Mouse (Mus musculus) hindbrain, postnatal 0 days (tissue): ENCODE results near the gene Rictor. TPM values are rescaled to one million over a fixed set of nuclear protein-coding genes. Genes with fewer than 3 reads are reported as not detected.
"Not testable (repeated sequence)": the region's sequence is repeated elsewhere in the genome, so short reads cannot be mapped to it uniquely, and the experiment has no call there.

Experiments
- ATAC-seq: fragments of 200-750 bp; cut with Nextera tagmentation; 2 replicates; pipeline ENCODE4 v1.8.0; 2017; ENCODE audit warnings: mild to moderate bottlenecking, moderate TSS enrichment, moderate library complexity
- DNase-seq: peaks from one replicate; pipeline ENCODE4 v3.0.0-alpha.2; 2015; ENCODE audit warnings: low spot score
- H3K27ac ChIP-seq: fragments of 300-500 bp; sonication (generic); 2 replicates; pipeline ENCODE4 v1.5.1; 2014; ENCODE audit warnings: mild to moderate bottlenecking
- H3K27me3 ChIP-seq: fragments of 300-500 bp; sonication (generic); 2 replicates; pipeline ENCODE4 v1.6.1; 2014; ENCODE audit warnings: low read length, mixed read lengths; ENCODE audit not compliant: insufficient read depth
- H3K36me3 ChIP-seq: fragments of 300-500 bp; sonication (generic); 2 replicates; pipeline ENCODE4 v1.6.1; 2014; ENCODE audit warnings: low read length, mixed read lengths; ENCODE audit not compliant: insufficient read depth
- H3K4me1 ChIP-seq: fragments of 300-500 bp; sonication (generic); 2 replicates; pipeline ENCODE4 v1.6.1; 2014; ENCODE audit warnings: antibody characterized with exemption, low read length, mixed read lengths; ENCODE audit not compliant: insufficient read depth
- H3K4me2 ChIP-seq: fragments of 300-500 bp; sonication (generic); 2 replicates; pipeline ENCODE4 v1.6.1; 2014; ENCODE audit warnings: low read depth, mild to moderate bottlenecking, low read length, moderate library complexity, mixed read lengths
- H3K4me3 ChIP-seq: fragments of 300-500 bp; sonication (generic); 2 replicates; pipeline ENCODE4 v1.5.1; 2014; ENCODE audit warnings: low read length
- H3K9ac ChIP-seq: fragments of 300-500 bp; sonication (generic); replicated peaks from 2 replicates; pipeline ENCODE4 v1.6.1; 2014; ENCODE audit warnings: mild to moderate bottlenecking, low read length, moderate library complexity, mixed read lengths
- H3K9me3 ChIP-seq: fragments of 300-500 bp; sonication (generic); 2 replicates; pipeline ENCODE4 v1.6.1; 2016; ENCODE audit warnings: low read length, mixed read lengths
- CTCF ChIP-seq: IDR thresholded peaks from 2 replicates; pipeline ENCODE4 v1.5.1; 2016; ENCODE audit warnings: antibody characterized with exemption, control low read depth, low read depth
- WGBS: fragments of 180-500 bp; shearing (Covaris S2); extraction: QIAGEN DNeasy Blood & Tissue Kit; methylation state at CpG from one replicate; pipeline ENCODE4 v1.1.7; 2014; 5-methylcytosine and 5-hydroxymethylcytosine counted together
- polyA plus RNA-seq: library from polyadenylated mRNA; unstranded; fragments of >200 nt; fragmentation: Nextera tagmentation; extraction: Ambion mirVana; gene quantifications from 2 replicates; pipeline ENCODE4 v1.2.1, GENCODE M21; 2015
- total RNA-seq: library from RNA; depleted of rRNA; stranded (reverse); fragments of >200 nt; gene quantifications from 2 replicates; pipeline ENCODE4 v1.2.3, GENCODE M21; 2014; rRNA removed

The Rictor gene
- total and polyA plus RNA-seq, 2 experiments from 2014 or later: 27.7 to 34.6 TPM

DNA sequence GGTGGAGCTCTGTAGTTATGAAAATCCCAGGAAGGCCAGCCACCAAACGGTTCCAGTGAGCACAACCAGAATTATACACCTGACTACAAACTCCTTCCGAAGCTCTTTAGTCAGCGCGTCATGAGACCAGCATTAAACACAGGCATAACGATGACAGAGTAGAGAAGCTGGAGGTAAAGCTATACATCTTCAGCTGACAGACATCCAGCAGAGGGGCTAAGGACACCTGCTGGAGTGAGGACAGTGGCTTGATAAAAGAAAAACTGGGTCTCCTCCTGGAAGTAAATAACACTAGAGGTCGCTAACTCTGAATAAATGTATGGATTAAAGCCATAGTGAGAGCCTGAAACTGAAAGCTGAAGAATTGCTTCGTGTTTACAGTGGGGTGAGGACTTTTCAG, 84.7 kb downstream of the Rictor start:
- DNase-seq (peak; percentile 15), ATAC-seq (no peak)
- H3K36me3 ChIP-seq: peaks cover 65% of the 10 kb centered on the region
- H3K27ac ChIP-seq: no peak overlapping the region
- no peak overlapping the region for H3K4me2 ChIP-seq
- WGBS: 77% methylated on average over 7 of the region's 7 CpGs
- TF ChIP-seq CTCF: peak; percentile 19; the same call in 1 of the 2 replicates
- H3K27me3 ChIP-seq: no peaks in the 10 kb centered on the region
- H3K4me1 ChIP-seq: no peaks in the 10 kb centered on the region
- no peak overlapping the region for H3K9ac ChIP-seq
- no peak overlapping the region for H3K4me3 ChIP-seq
- no peaks in the 10 kb centered on the region for H3K9me3 ChIP-seq

DNA sequence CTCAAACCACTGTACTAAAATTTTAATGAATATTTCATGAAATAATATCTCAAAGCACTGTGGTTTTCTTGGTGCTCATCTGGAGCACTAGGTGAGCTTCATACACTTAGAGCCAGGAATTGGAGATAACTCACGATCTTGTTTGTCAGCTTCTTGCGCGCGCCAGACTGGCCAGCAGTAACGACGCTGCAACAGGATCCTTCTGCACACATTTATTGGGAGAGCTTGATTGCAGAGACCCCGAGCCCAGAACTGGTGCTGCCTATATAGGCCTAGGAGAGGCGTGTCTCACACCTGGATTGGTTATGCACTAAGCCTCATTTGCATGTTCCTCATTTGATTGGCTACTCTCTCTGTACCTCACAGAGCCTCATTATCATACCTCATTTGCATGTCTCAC, 93.0 kb downstream of the Rictor start:
- not testable (repeated sequence) for H3K9me3 ChIP-seq, H3K4me1 ChIP-seq, H3K4me2 ChIP-seq, H3K27me3 ChIP-seq, H3K9ac ChIP-seq, DNase-seq, H3K4me3 ChIP-seq, ATAC-seq, H3K27ac ChIP-seq
- peaks cover 14% of the 10 kb centered on the region for H3K36me3 ChIP-seq
- WGBS: 97% methylated on average over 8 of the region's 8 CpGs

DNA sequence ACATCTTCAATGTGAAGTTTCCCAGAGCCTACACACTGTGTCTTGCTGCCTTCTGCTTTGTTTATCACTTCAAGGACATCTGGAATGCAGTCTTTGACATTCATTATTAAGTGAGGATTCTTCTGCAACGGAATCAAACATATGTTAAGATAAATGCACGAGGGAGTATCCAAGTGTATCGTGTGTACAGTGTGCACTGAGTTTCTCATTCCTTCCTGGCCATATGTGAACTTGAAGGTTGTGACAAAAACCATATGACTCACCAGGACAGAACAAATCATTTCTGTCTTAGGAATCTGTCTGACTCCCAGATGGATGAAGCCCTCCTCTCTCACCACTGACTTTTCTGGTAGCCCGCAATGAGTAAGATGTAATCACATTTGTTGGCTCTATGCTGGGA, 107.6 kb downstream of the Rictor start:
- no peak overlapping the region for H3K27ac ChIP-seq
- no peaks in the 10 kb centered on the region for H3K27me3 ChIP-seq
- H3K9me3 ChIP-seq: no peaks in the 10 kb centered on the region
- H3K36me3 ChIP-seq: no peaks in the 10 kb centered on the region
- TF ChIP-seq CTCF: no peak
- DNase-seq (no peak), ATAC-seq (no peak)
- no peak overlapping the region for H3K9ac ChIP-seq
- H3K4me1 ChIP-seq: no peaks in the 10 kb centered on the region
- H3K4me3 ChIP-seq: no peak overlapping the region
- H3K4me2 ChIP-seq: no peak overlapping the region
- WGBS: 83% methylated on average over 4 of the region's 4 CpGs

DNA sequence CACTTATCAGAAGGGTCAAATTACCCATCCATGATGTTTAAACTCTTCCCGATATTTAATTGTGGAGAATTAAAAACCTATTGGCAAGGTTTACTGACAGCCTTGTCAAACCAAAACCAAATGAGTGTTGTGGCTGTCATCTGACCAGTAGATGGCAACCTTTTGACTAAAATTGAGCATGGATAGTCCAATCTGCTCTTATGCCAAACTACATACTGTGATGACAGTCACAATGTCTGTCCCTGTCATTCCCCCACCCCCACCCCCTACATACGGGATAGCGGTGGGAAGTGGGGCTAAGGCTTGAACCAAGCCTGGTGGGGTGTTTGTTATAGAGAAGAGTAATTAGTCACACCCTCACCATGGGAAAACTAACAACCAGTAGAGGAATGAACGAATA, 132.0 kb downstream of the Rictor start:
- peak; percentile 61 for ATAC-seq
- WGBS: 34% methylated on average over 4 of the region's 4 CpGs

DNA sequence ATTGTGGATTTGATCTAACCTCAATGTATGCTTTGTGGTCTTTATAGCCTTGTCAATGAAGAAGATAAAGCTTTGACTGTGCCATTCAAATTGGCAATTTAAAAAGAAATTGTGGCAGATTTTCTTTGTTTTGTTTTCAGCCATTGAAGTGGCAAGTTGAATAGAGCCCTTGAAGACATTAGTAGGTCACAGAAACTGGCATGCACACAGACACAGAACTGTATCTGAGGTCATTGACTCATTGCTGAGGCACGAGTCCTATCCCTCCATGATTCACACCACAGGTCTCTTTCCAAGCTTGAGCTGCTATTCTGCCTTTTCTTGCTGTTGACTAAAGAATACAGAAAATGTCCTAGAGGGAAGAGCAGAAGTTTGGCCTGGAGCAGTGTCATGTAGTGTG, 141.7 kb downstream of the Rictor start:
- ATAC-seq (no peak), DNase-seq (no peak)
- Histone ChIP-seq H3K9ac (no peak overlapping the region), H3K4me1 (no peaks in the 10 kb centered on the region), H3K27ac (no peak overlapping the region), H3K4me3 (no peak overlapping the region), H3K36me3 (no peaks in the 10 kb centered on the region), H3K9me3 (no peaks in the 10 kb centered on the region), H3K4me2 (no peak overlapping the region), H3K27me3 (no peaks in the 10 kb centered on the region)
- 26% methylated on average over 1 of the region's 1 CpGs for WGBS
- no peak for TF ChIP-seq CTCF

More for the DNA sequence above, 132.0 kb downstream of the Rictor start:
- no peaks in the 10 kb centered on the region for H3K36me3 ChIP-seq
- H3K27me3 ChIP-seq: no peaks in the 10 kb centered on the region
- no peak overlapping the region for H3K9ac ChIP-seq
- no peaks in the 10 kb centered on the region for H3K4me1 ChIP-seq
- H3K4me2 ChIP-seq: no peak overlapping the region
- peak; percentile 70 for DNase-seq
- no peak overlapping the region for H3K4me3 ChIP-seq
- peak; percentile 67 for TF ChIP-seq CTCF
- H3K9me3 ChIP-seq: no peaks in the 10 kb centered on the region
- no peak overlapping the region for H3K27ac ChIP-seq

Other genes starting within 250 kb of the Rictor start
- 0.25 and 0.73 TPM in 2 replicates for gene Fyb, start 185.5 kb upstream of the Rictor start, total RNA-seq
- gene Fyb, start 185.5 kb upstream of the Rictor start, polyA plus RNA-seq: 3.7 and 4.3 TPM in 2 replicates
- 2.2 and 2.7 TPM in 2 replicates for gene Osmr, start 166.6 kb downstream of the Rictor start, total RNA-seq
- gene Osmr, start 166.6 kb downstream of the Rictor start, polyA plus RNA-seq: 1.8 and 2.4 TPM in 2 replicates